Mouse (Mus musculus) liver, embryonic 18 days (tissue): Measurements from ENCODE around the gene Dhx16. TPM values are rescaled to one million over a fixed set of nuclear protein-coding genes. Genes with fewer than 3 reads are reported as not detected.

Experiments used
- polyA plus RNA-seq: library from polyadenylated mRNA; depleted of rRNA; stranded (reverse); fragments of >200 nt; gene quantifications from 2 replicates; pipeline ENCODE4 v1.2.3, GENCODE M21; 2012; rRNA removed

Gene Dhx16
- polyA plus RNA-seq, result 36.4 and 41.5 TPM in 2 replicates

DNA sequence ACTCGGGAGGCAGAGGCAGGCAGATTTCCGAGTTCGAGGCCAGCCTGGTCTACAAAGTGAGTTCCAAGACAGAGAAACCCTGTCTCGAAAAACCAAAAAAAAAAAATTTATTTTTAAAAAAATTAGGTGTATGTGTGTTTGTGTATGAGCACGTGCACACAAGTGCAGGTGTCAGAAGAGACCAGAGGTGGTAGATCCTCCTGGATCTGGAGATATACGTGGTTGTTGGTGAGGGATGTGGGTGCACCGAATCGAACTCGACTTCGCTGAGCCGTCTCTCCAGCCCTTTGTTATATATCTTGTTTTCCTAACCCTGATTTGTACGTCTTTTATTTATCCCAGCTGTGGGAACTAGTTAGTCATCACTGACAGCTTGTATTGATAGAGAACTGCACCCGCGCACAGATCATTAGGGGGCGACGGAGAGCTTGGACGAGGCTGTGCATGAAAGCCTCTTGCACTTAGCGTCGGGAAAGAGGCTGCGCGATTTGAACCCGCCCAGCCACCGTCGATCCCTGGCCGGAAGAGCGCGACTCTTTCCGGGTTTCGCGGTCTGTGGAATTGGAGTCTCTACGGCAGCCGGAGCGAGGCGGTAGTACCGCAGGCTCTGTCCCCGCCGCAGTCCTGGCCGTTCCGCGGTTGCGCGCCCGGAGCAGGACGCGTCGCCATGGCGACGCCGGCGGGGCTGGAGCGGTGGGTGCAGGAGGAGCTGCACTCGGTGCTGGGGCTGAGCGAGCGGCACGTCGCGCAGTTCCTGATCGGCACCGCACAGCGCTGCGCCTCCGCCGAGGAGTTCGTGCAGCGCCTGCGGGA, at the start of gene Dhx16:
TSS of gene Dhx16 (plus strand) at position 575 of the 813 bp plus-strand sequence.

DNA sequence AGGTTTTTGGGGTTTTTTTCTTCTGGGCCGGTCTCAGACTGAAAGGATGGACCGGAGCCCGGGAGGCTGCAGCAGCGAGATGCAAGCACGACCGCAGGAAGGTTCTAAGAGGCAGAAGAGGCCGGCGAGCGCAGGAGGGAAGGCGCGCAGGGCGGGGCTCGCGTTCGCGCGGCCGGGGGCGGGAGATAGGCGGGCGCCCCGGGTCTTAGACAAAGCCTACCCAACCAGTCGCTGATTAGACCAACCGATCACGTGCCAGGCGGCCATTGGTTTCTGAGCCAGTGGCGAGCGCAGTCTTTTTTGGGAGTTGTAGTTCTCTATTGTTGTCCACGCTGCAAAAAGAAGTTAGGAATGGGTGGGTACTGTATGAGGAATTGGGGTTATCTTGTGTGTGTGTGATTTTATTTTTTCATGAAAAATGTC, 41.5 kb upstream of the Dhx16 start, which contains the start of gene Tubb5:
TSS of gene Tubb5 (minus strand) at position 185 of the 423 bp plus-strand sequence.

DNA sequence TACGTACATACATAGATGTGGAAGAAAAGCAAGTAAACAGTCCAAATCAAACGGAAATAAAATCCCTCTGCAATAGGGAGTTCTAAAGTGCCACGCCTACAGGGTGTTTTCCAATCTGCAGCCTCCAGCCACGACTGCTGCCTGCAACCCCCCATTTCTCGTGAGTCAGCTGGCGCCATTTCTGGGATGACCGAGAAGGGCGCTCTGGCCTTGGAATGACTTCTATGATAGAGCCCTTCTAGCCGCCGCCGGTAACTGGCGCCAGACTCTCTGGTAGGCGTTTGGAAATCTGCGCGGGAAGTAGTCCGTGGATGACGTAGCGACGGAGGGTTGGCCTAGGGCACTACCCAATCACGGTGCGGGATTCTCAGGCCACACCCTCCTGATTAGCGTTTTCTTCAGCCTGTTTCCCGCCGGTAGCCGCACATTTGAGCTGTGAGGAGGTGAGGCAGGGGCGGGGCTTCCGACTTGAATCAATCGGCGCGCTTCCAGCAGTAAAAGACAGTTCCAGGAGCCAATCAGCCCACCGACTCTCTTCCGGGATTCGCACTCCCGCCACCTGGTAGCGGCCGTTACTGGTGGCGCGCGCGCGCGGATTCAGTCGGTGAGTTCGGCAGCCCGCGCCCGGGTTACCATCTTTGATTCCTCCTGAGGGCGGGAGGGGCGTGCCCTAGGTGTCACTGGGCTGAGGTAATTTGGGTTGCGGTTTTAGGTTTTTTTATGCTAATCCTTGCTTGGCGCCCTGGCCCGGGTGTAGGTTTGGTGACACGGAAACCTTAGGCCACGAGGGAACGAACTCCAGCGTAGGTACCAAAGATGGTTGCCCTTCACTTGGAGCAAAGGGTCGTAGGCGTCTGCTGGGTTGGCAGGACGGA, 38.3 kb upstream of the Dhx16 start, which contains the start of gene Mdc1:
TSS of gene Mdc1 (plus strand) at position 440 of the 875 bp plus-strand sequence.

DNA sequence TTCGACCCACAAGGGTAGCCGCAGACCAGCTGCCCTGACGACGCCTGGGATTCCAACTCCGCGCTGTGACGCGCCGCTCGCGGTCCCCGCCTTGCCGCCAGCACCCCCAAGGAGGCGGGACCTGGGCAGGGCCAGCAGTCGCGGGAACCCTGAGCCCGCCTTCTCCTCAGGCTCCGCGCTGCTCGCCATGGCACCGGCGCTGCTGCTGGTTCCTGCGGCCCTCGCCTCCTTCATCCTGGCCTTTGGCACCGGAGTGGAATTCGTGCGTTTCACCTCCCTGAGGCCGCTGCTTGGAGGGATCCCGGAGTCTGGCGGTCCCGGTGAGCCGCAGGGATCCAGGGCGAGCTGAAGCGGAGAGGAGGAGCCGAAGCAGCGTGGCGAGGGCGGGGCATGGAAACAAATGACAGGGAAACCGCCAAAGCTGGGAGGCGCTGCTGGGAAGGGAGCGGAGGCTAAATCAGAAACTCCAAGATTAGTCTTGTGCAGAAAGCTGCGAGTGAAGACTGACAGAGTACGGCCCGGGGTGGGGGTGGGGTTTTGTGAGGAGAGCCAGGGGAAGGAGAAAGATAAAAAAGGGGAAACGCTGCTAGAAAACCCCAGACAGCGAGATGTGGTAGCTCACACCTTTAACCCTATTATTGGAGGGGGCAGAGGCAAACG, 18.3 kb upstream of the Dhx16 start, which contains the start of gene Nrm:
TSS of gene Nrm (plus strand) at position 121 of the 660 bp plus-strand sequence.

DNA sequence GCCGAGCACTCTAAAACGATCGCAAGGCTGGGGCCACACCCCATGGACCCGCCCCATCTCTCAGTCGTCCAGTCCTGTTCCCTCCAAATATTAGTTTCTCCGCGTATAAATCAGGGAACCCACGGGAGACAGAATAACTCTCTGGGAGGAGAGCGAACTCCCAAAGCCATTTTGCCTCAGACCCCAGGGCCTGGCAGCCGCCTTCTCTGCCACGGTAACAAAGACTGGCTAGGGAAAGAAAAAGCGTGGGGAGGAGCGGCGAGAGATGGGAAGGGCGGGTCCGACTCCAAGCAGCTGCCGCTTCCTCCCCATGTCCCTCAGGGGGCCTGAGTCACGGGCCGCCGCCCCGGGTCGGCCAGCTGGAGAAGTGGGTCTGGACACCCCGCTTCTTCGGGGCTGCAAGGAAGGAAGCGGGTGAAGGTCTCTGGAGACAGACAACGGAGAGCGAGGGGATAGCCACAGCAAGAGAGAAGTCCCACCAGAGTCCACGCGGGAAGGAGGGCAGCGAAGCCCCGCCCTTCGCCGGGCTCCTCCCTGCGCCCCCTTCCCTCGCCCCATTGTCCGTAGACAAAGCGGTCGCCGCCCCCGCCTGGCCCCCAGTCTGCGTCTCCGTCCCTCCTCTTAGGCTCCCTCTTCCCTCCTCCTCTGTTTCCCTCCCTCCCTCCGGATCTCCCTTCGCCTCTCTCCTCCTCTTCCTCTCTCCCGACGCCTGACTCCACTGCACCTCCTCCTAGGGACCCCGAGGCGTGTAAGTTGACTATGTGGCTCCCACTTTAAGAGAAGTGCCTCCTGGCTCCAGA, 13.9 kb upstream of the Dhx16 start, which contains the start of gene Ppp1r18:
TSS of gene Ppp1r18 (plus strand) at position 113 of the 800 bp plus-strand sequence.

DNA sequence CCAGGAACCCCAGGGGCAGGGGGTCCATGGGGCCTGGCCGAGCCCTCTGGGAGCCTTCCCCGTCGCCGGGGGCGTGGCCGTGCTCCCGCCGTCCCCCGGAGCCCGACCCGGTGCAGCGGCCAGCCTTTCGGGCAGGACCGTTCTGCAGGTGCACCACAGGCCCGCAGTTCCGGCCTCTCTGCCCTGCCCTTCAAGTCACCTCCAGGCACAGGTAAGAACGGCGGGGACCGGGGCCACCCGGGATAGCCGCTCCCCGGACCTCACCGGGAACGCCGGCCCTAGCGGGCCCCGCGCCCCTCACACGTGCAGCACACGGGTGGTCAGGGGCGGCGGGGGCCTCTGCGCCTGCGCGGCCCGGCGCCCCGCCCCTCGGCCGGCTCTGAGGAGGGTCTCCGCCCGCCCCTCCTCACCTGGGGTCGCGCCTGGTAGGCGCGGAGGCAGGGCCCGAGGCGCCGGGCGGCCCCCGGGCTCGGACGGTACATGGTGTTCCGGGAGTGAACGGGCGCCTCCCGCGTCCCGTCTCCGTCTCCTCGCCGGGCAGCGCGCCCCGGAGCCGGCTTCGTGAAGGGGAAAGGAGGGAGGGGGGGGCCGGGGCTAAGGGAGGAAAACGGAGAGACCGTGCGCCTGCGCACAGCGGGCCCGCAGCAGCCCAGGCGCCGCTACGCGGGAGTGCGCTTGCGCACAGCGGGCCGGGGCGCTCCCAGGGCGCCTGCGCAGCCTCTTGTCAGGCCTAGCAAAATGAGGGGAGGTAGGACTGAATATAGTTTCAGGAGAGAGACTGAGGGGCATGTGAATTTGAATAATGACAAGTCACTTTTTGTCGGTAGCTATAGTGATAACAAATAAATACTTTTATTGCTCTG, 17.4 kb downstream of the Dhx16 start, which contains the start of gene 2310061I04Rik:
TSS of gene 2310061I04Rik (minus strand) at position 651 of the 863 bp plus-strand sequence.

DNA sequence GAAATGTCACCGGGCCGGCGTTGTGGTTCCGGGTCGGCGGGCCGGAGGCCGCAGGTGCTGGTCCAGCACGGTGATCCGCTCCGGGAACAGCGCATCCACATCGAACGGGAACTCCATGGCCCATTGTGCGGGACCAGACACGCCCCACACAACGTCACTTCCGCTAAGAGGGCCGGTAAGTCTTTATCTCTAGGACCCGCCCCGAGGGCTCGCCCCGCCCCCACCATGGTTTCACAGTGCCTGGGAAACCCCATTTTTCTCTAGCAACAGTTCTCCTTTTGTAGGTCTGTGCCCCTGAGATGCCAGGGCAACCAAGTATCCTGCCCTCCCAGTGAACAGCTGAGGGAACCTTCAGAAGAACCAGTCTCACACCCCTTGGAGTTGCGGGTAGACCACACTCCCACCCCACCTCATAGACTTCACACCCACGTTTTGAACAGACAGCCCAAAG, 30.3 kb downstream of the Dhx16 start, which contains the start of gene Atat1:
TSS of gene Atat1 (minus strand) at position 157 of the 451 bp plus-strand sequence.

DNA sequence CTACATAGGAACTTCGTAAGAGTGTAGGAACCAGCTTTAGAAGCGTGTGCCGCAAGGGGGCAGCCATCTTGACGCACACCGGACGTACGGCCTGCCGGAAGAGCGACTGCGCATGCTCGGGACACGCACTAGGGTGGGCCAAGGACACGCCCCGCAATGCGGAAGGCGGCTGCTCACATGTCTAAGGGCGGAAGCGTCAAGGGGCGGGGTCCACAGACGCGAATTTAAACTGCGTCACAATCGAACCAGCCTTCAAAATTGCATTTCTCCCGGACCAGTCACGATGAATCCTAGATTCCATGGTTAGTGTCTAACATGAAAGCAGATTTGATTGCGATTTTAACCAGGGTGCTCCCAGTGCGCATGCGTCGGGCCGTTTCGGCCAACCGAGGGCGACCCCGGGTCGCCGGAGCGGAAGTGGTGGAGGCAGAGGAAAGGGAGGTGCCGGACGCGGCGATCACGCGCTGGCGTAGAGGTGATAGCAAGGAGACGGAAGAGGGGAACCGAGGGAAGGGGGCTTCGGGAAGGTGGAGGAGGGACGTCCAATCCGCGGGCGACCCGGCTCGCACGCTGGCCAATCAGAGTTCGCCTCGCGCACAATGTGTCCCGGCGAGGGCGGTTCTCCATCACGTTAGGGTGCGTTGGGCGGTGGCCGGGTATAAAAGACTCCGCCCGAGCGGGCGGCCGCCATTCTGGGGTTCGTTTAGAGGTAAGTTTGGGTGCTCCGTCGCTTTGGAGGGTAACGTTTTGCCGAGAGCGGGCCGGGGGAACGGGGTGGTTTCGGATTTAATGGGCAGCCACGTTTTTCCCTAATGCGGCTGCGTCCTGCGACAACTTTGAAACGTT, 36.9 kb downstream of the Dhx16 start, which contains the start of the genes Mrps18b and Ppp1r10:
TSS of gene Mrps18b (minus strand) at position 93 of the 846 bp plus-strand sequence.
TSS of gene Ppp1r10 (plus strand) at position 138 of the 846 bp plus-strand sequence.

Other genes with a start within 250 kb of the Dhx16 start
- gene Mucl3, start 236.1 kb upstream of the Dhx16 start, polyA plus RNA-seq, result 0.01 TPM in 2 replicates
- 6.9 and 8.3 TPM in 2 replicates for gene Vars2, start 212.2 kb upstream of the Dhx16 start, polyA plus RNA-seq
- 14.3 and 15.4 TPM in 2 replicates for gene Gtf2h4, start 206.1 kb upstream of the Dhx16 start, polyA plus RNA-seq
- gene Ddr1, start 175.2 kb upstream of the Dhx16 start, polyA plus RNA-seq, result 2.2 TPM in 2 replicates
- 5.5 and 6.5 TPM in 2 replicates for gene Ier3, start 58.1 kb upstream of the Dhx16 start, polyA plus RNA-seq
- 31.0 and 40.2 TPM in 2 replicates for gene Flot1, start 56.6 kb upstream of the Dhx16 start, polyA plus RNA-seq
- 251 and 259 TPM in 2 replicates for gene Tubb5, start 41.5 kb upstream of the Dhx16 start, polyA plus RNA-seq
- gene Mdc1, start 38.3 kb upstream of the Dhx16 start, polyA plus RNA-seq, result 4.3 and 4.5 TPM in 2 replicates
- gene Nrm, start 18.5 kb upstream of the Dhx16 start, polyA plus RNA-seq, result 10.7 and 11.1 TPM in 2 replicates
- gene Ppp1r18, start 14.2 kb upstream of the Dhx16 start, polyA plus RNA-seq, result 17.4 and 18.6 TPM in 2 replicates
- 11.1 and 12.8 TPM in 2 replicates for gene 2310061I04Rik, start 17.6 kb downstream of the Dhx16 start, polyA plus RNA-seq
- 9.1 and 9.2 TPM in 2 replicates for gene Atat1, start 30.3 kb downstream of the Dhx16 start, polyA plus RNA-seq
- 47.1 and 48.3 TPM in 2 replicates for gene Mrps18b, start 36.6 kb downstream of the Dhx16 start, polyA plus RNA-seq
- 13.7 and 14.0 TPM in 2 replicates for gene Ppp1r10, start 36.6 kb downstream of the Dhx16 start, polyA plus RNA-seq
- gene Abcf1, start 89.9 kb downstream of the Dhx16 start, polyA plus RNA-seq, result 33.2 and 37.2 TPM in 2 replicates
- 4.6 and 5.7 TPM in 2 replicates for gene Gnl1, start 100.0 kb downstream of the Dhx16 start, polyA plus RNA-seq
- gene Prr3, start 100.4 kb downstream of the Dhx16 start, polyA plus RNA-seq, result 6.0 and 6.7 TPM in 2 replicates
- 14.1 and 14.9 TPM in 2 replicates for gene H2-T24, start 140.7 kb downstream of the Dhx16 start, polyA plus RNA-seq
- gene H2-T23, start 153.0 kb downstream of the Dhx16 start, polyA plus RNA-seq, result 112 and 121 TPM in 2 replicates
- 14.6 and 16.9 TPM in 2 replicates for gene H2-T22, start 162.9 kb downstream of the Dhx16 start, polyA plus RNA-seq
- gene Gm6034, start 163.1 kb downstream of the Dhx16 start, polyA plus RNA-seq, result not detected in 2 replicates
- 0.03 and 0.16 TPM in 2 replicates for gene Gm11127, start 178.6 kb downstream of the Dhx16 start, polyA plus RNA-seq
- gene Gm19684, start 241.9 kb downstream of the Dhx16 start, polyA plus RNA-seq, result 0.01 TPM in 1 of 2 replicates, not detected in the other
- gene Gm7030, start 249.6 kb downstream of the Dhx16 start, polyA plus RNA-seq, result not detected in 2 replicates